Mouse (Mus musculus): ENCODE measurements around the gene Nup93.

- no peak for TF ChIP-seq CTCF (IDR thresholded peaks at IDR 0.05; ENCODE audit: borderline replicate concordance, control insufficient read depth, extremely low read depth, insufficient read depth, low read length, poor library complexity)
- TF ChIP-seq POLR2A (IDR thresholded peaks at IDR 0.05; ENCODE audit: control insufficient read depth, extremely low read depth, insufficient read depth, low read length, poor library complexity), result no peak
Measured at GRCm38 (mm10) chr8:94292626-94293025, 78.3 kb downstream of the Nup93 start.

Data from thymus, adult 2 months (tissue).